Mouse (Mus musculus) spleen, adult 2 months (tissue): Measurements from ENCODE around the gene Epyc. TPM values are rescaled to one million over a fixed set of nuclear protein-coding genes. Genes with fewer than 3 reads are reported as not detected.

Source experiments
- DNase-seq, 2 experiments: peaks; one replicate each; pipeline versions ENCODE4 v3.0.0 to v3.0.0-alpha.2; 2012 to 2021; ENCODE audit warnings: low spot score in 2 of 2, low read depth in 1 of 2
- H3K27ac ChIP-seq: fragments of 200-500 bp; 2 replicates; pipeline ENCODE4 v1.5.1; 2012; ENCODE audit warnings: low read length, inconsistent platforms; ENCODE audit not compliant: insufficient read depth
- H3K27me3 ChIP-seq: fragments of 200-500 bp; 2 replicates; pipeline ENCODE4 v1.6.1; 2012; ENCODE audit warnings: mild to moderate bottlenecking, moderate library complexity, low read length, inconsistent platforms; ENCODE audit not compliant: control insufficient read depth, insufficient read depth
- H3K36me3 ChIP-seq: fragments of 200-500 bp; 2 replicates; pipeline ENCODE4 v1.6.1; 2012; ENCODE audit warnings: mild to moderate bottlenecking, low read length, inconsistent platforms; ENCODE audit not compliant: control insufficient read depth, insufficient read depth
- H3K4me1 ChIP-seq: fragments of 200-500 bp; 2 replicates; pipeline ENCODE4 v1.6.1; 2011; ENCODE audit warnings: inconsistent platforms; ENCODE audit not compliant: control insufficient read depth, insufficient read depth, insufficient read length
- H3K4me3 ChIP-seq: fragments of 200-500 bp; 2 replicates; pipeline ENCODE4 v1.5.1; 2011; ENCODE audit warnings: mild to moderate bottlenecking, inconsistent platforms; ENCODE audit not compliant: insufficient read depth, insufficient read length; ENCODE audit errors: extremely low read depth
- CTCF ChIP-seq: fragments of 200-500 bp; IDR thresholded peaks from 2 replicates; pipeline ENCODE4 v1.5.1; 2011; ENCODE audit warnings: mild to moderate bottlenecking, inconsistent platforms; ENCODE audit not compliant: insufficient read depth, insufficient read length, insufficient replicate concordance; ENCODE audit errors: extremely low read depth
- POLR2A ChIP-seq: fragments of 200-500 bp; IDR thresholded peaks from 2 replicates; pipeline ENCODE4 v1.6.1; 2011; ENCODE audit warnings: low read depth, low read length, inconsistent platforms
- WGBS: fragments of 180-500 bp; shearing (Covaris S2); methylation state at CpG from one replicate; pipeline ENCODE4 v1.1.7; 2018; 5-methylcytosine and 5-hydroxymethylcytosine counted together
- polyA plus RNA-seq: library from polyadenylated mRNA; depleted of rRNA; stranded (reverse); fragments of >200 nt; gene quantifications from 2 replicates; pipeline ENCODE4 v1.2.3, GENCODE M21; 2012; rRNA removed

Gene Epyc
- polyA plus RNA-seq: not detected in 2 replicates

- WGBS: 86% methylated on average over 2 of the region's 2 CpGs
- H3K27ac ChIP-seq: no peak within 1 kb of the TSS
- H3K27me3 ChIP-seq: no peaks in the 10 kb centered on the region
Measured at GRCm38 (mm10) chr10:97643768-97644167, at the start of gene Epyc. Epyc (plus strand) TSS chr10:97644068.

GRCm38 (mm10) chr10:97595680-97596079 lies 48.2 kb upstream of the Epyc start:
- Histone ChIP-seq H3K4me3 (no peak overlapping the region), H3K27ac (no peak overlapping the region), H3K36me3 (no peaks in the 10 kb centered on the region), H3K4me1 (no peaks in the 10 kb centered on the region), H3K27me3 (no peaks in the 10 kb centered on the region)
- DNase-seq: no peak
- TF ChIP-seq POLR2A (no peak), CTCF (no peak)
- WGBS: 82% methylated on average over 1 of the region's 1 CpGs

More at GRCm38 (mm10) chr10:97643768-97644167, at the start of gene Epyc:
- DNase-seq: no peak
- TF ChIP-seq CTCF (no peak), POLR2A (no peak)
- H3K4me1 ChIP-seq: no peaks in the 10 kb centered on the region
- H3K36me3 ChIP-seq: no peaks in the 10 kb centered on the region
- H3K4me3 ChIP-seq: no peak within 1 kb of the TSS

GRCm38 (mm10) chr10:97601744-97602143 lies 42.1 kb upstream of the Epyc start:
- 63% methylated on average over 4 of the region's 4 CpGs for WGBS
- no peak overlapping the region for H3K4me3 ChIP-seq
- H3K4me1 ChIP-seq: no peaks in the 10 kb centered on the region
- no peak overlapping the region for H3K27ac ChIP-seq
- no peaks in the 10 kb centered on the region for H3K27me3 ChIP-seq
- no peak for TF ChIP-seq POLR2A
- no peaks in the 10 kb centered on the region for H3K36me3 ChIP-seq
- no peak for DNase-seq

GRCm38 (mm10) chr10:97603256-97603655 lies 40.6 kb upstream of the Epyc start:
- Histone ChIP-seq H3K27me3 (no peaks in the 10 kb centered on the region), H3K27ac (no peak overlapping the region), H3K4me1 (no peaks in the 10 kb centered on the region), H3K36me3 (no peaks in the 10 kb centered on the region), H3K4me3 (no peak overlapping the region)
- no peak for DNase-seq
- TF ChIP-seq POLR2A: no peak

GRCm38 (mm10) chr10:97606579-97606978 lies 37.3 kb upstream of the Epyc start, which contains the start of gene Kera:
Kera (plus strand) TSS chr10:97606879.
- WGBS: 76% methylated on average over 2 of the region's 2 CpGs
- no peak within 1 kb of the TSS for H3K27ac ChIP-seq
- no peak for TF ChIP-seq CTCF
- no peak for TF ChIP-seq POLR2A
- H3K4me1 ChIP-seq: no peaks in the 10 kb centered on the region
- H3K27me3 ChIP-seq: no peaks in the 10 kb centered on the region
- DNase-seq: no peak
- no peak within 1 kb of the TSS for H3K4me3 ChIP-seq
- no peaks in the 10 kb centered on the region for H3K36me3 ChIP-seq

- DNase-seq: no peak
- Histone ChIP-seq H3K27me3 (no peaks in the 10 kb centered on the region), H3K27ac (no peak overlapping the region), H3K4me3 (no peak overlapping the region), H3K4me1 (no peaks in the 10 kb centered on the region), H3K36me3 (no peaks in the 10 kb centered on the region)
- TF ChIP-seq POLR2A: no peak
- no peak for TF ChIP-seq CTCF
- 80% methylated on average over 1 of the region's 1 CpGs for WGBS
Measured at GRCm38 (mm10) chr10:97622328-97622727, 21.5 kb upstream of the Epyc start.

GRCm38 (mm10) chr10:97624381-97624780 lies 19.5 kb upstream of the Epyc start:
- no peak overlapping the region for H3K27ac ChIP-seq
- H3K27me3 ChIP-seq: no peaks in the 10 kb centered on the region
- no peak for TF ChIP-seq POLR2A
- no peak for TF ChIP-seq CTCF
- H3K36me3 ChIP-seq: no peaks in the 10 kb centered on the region
- no peak overlapping the region for H3K4me3 ChIP-seq
- DNase-seq: no peak
- no peaks in the 10 kb centered on the region for H3K4me1 ChIP-seq
- WGBS: 81% methylated on average over 2 of the region's 2 CpGs
